Mouse (Mus musculus) spleen, embryonic (tissue): ENCODE measurements around the gene Cacna1s.

Experiments used
- CTCF ChIA-PET: fragments of 350-600 bp; sonication (Branson Sonifier 250); formaldehyde crosslinking; loops from one replicate; lab custom pipeline; 2022; lab: Charles Lee

The Cacna1s gene

GRCm38 (mm10) chr1:136116183-136116582 is 63.6 kb downstream of the Cacna1s start:
- CTCF ChIA-PET, result interaction anchor here (0.7 to 1.8 kb wide), 2 partner anchors 13 to 59 kb away, joined by 4 read pairs; no protein-coding TSS in a partner anchor

- CTCF ChIA-PET, result interaction anchor here (0.8 kb wide), 1 partner anchor 96 kb away, joined by 3 read pairs; the partner anchor contains the start of gene Mroh3
Observed at GRCm38 (mm10) chr1:136117069-136117468, 64.5 kb downstream of the Cacna1s start.

GRCm38 (mm10) chr1:136118875-136119274 is 66.3 kb downstream of the Cacna1s start:
- CTCF ChIA-PET, result interaction anchor here (0.7 to 1.8 kb wide), 4 partner anchors 11 to 57 kb away, joined by 3 to 5 read pairs (median 4); no protein-coding TSS in a partner anchor

- CTCF ChIA-PET, result interaction anchor here (0.5 to 1.8 kb wide), 3 partner anchors 10 to 93 kb away, joined by 4 to 6 read pairs (median 5); partner anchors contain the start of gene Mroh3
Observed at GRCm38 (mm10) chr1:136119571-136120262, 67.2 kb downstream of the Cacna1s start.

- CTCF ChIA-PET, result interaction anchor here (0.6 to 1.1 kb wide), 2 partner anchors 55 to 108 kb away, joined by 3 to 5 read pairs; no protein-coding TSS in a partner anchor
Observed at GRCm38 (mm10) chr1:136120263-136120603, 67.7 kb downstream of the Cacna1s start.

- CTCF ChIA-PET, result interaction anchor here (0.6 kb wide), 1 partner anchor 107 kb away, joined by 3 read pairs; no protein-coding TSS in a partner anchor
Observed at GRCm38 (mm10) chr1:136120785-136121184, 68.2 kb downstream of the Cacna1s start.

- CTCF ChIA-PET, result no interaction called here
Observed at GRCm38 (mm10) chr1:136122030-136122429, 69.5 kb downstream of the Cacna1s start.

- CTCF ChIA-PET, result no interaction called here
Observed at GRCm38 (mm10) chr1:136126159-136126765, 73.7 kb downstream of the Cacna1s start.

- CTCF ChIA-PET, result no interaction called here
Observed at GRCm38 (mm10) chr1:136126895-136127294, 74.3 kb downstream of the Cacna1s start.

GRCm38 (mm10) chr1:136127856-136128255 is 75.3 kb downstream of the Cacna1s start:
- CTCF ChIA-PET, result interaction anchor here (0.7 kb wide), 2 partner anchors 47 to 213 kb away, joined by 4 to 8 read pairs; no protein-coding TSS in a partner anchor

- CTCF ChIA-PET, result interaction anchor here (0.7 to 1.7 kb wide), 3 partner anchors 13 to 213 kb away, joined by 4 to 8 read pairs (median 4); no protein-coding TSS in a partner anchor
Observed at GRCm38 (mm10) chr1:136128416-136128815, 75.9 kb downstream of the Cacna1s start.

GRCm38 (mm10) chr1:136128944-136129589 is 76.5 kb downstream of the Cacna1s start:
- CTCF ChIA-PET, result interaction anchor here (0.5 to 2.4 kb wide), 4 partner anchors 10 to 53 kb away, joined by 4 to 8 read pairs (median 4); no protein-coding TSS in a partner anchor

GRCm38 (mm10) chr1:136130107-136130506 is 77.6 kb downstream of the Cacna1s start:
- CTCF ChIA-PET, result interaction anchor here (0.6 to 2.4 kb wide), 4 partner anchors 9 to 15 kb away, joined by 4 to 8 read pairs (median 4); no protein-coding TSS in a partner anchor

GRCm38 (mm10) chr1:136130951-136131558 is 78.5 kb downstream of the Cacna1s start, which contains the start of gene Kif21b:
Gene Kif21b, plus strand, starts transcription at chr1:136131389.
- CTCF ChIA-PET, result interaction anchor here (0.6 to 2.4 kb wide), 2 partner anchors 8 to 37 kb away, joined by 4 to 8 read pairs; no protein-coding TSS in a partner anchor

GRCm38 (mm10) chr1:136131603-136132291 is 79.2 kb downstream of the Cacna1s start:
- CTCF ChIA-PET, result no interaction called here

GRCm38 (mm10) chr1:136132386-136133201 is 80.0 kb downstream of the Cacna1s start:
- CTCF ChIA-PET, result no interaction called here

GRCm38 (mm10) chr1:136133570-136134240 is 81.2 kb downstream of the Cacna1s start:
- CTCF ChIA-PET, result no interaction called here

GRCm38 (mm10) chr1:136134547-136134946 is 82.0 kb downstream of the Cacna1s start:
- CTCF ChIA-PET, result interaction anchor here (0.6 kb wide), 1 partner anchor 24 kb away, joined by 4 read pairs; no protein-coding TSS in a partner anchor

- CTCF ChIA-PET, result no interaction called here
Observed at GRCm38 (mm10) chr1:136135046-136135445, 82.5 kb downstream of the Cacna1s start.
